36 mouse cellular contexts compared by ENCODE assay signal in genomic region chr16:46104491-46104890, GRCm38 (mm10). TPM values are rescaled to one million over a fixed set of nuclear protein-coding genes. Genes with fewer than 3 reads are reported as not detected.
DNase-seq lines count a peak whose midpoint lies in the region; ATAC-seq and TF ChIP-seq lines count a peak whose summit lies in the region.
"Had no signal": no experiment of that assay in that cellular context is flagged by ENCODE, and none has a peak within 500 bp of the region (broad histone marks: within the 10 kb centered on the region; RNA-seq: fewer than 3 reads in every experiment).

No protein-coding gene starts in this region.

- no peaks in the 10 kb centered on the region for H3K9me3 ChIP-seq in midbrain, embryonic 10.5 days (replicated peaks)
- H3K9me3 ChIP-seq in midbrain, postnatal 0 days (ENCODE audit: low read length): no peaks in the 10 kb centered on the region
- H3K9me3 ChIP-seq: embryonic facial prominence, embryonic 13.5 days; heart, embryonic 15.5 days; hindbrain, embryonic 13.5 days; kidney, embryonic 15.5 days; neural tube, embryonic 13.5 days had no signal

- H3K36me3 ChIP-seq in testis, adult 2 months (ENCODE audit: control insufficient read depth, insufficient read depth, low read length): no peaks in the 10 kb centered on the region
- H3K36me3 ChIP-seq in midbrain, embryonic 10.5 days: no peaks in the 10 kb centered on the region
- no peaks in the 10 kb centered on the region for H3K36me3 ChIP-seq in midbrain, postnatal 0 days (ENCODE audit: insufficient read depth, low read length)
- H3K36me3 ChIP-seq: embryonic facial prominence, embryonic 13.5 days; G1E; heart, embryonic 15.5 days; hindbrain, embryonic 13.5 days; kidney, embryonic 15.5 days; neural tube, embryonic 13.5 days had no signal

- H3K27me3 ChIP-seq in testis, adult 2 months (ENCODE audit: control insufficient read depth, insufficient read depth, low read length): no peaks in the 10 kb centered on the region
- H3K27me3 ChIP-seq in midbrain, embryonic 10.5 days (ENCODE audit: low read depth, poor library complexity, severe bottlenecking): no peaks in the 10 kb centered on the region
- H3K27me3 ChIP-seq in midbrain, postnatal 0 days (ENCODE audit: insufficient read depth, low read length): no peaks in the 10 kb centered on the region
- H3K27me3 ChIP-seq: embryonic facial prominence, embryonic 13.5 days; heart, embryonic 15.5 days; hindbrain, embryonic 13.5 days; kidney, embryonic 15.5 days; neural tube, embryonic 13.5 days had no signal

- no peak for TF ChIP-seq CTCF in testis, adult 2 months (IDR thresholded peaks at IDR 0.05; ENCODE audit: control insufficient read depth, insufficient read depth, insufficient replicate concordance, low read depth, low read length)
- no peak for TF ChIP-seq CTCF in midbrain, postnatal 0 days (IDR thresholded peaks at IDR 0.05)

- WGBS in midbrain, embryonic 10.5 days: 79% methylated on average over 9 of the region's 9 CpGs
- WGBS in midbrain, postnatal 0 days: 86% methylated on average over 9 of the region's 9 CpGs

- no peak overlapping the region for H3K4me2 ChIP-seq in midbrain, postnatal 0 days (ENCODE audit: low read depth, low read length, poor library complexity, severe bottlenecking)
- H3K4me2 ChIP-seq: embryonic facial prominence, embryonic 13.5 days; heart, embryonic 15.5 days; hindbrain, embryonic 13.5 days; kidney, embryonic 15.5 days; midbrain, embryonic 11.5 days; neural tube, embryonic 13.5 days had no signal

- no peak for TF ChIP-seq POLR2A in testis, adult 2 months (IDR thresholded peaks at IDR 0.05; ENCODE audit: control insufficient read depth, low read depth, low read length)

- DNase-seq in testis, postnatal 10 days (ENCODE audit: low spot score): no peak
- peak; percentile 60 to 66 for DNase-seq in thymus, postnatal 10 days (ENCODE audit: low spot score in 2 of 2)
- DNase-seq in midbrain, embryonic 10.5 days (ENCODE audit: low spot score): no peak
- no peak for DNase-seq in cerebellum, postnatal 10 days
- DNase-seq in midbrain, postnatal 0 days (ENCODE audit: low spot score): no peak
- DNase-seq: adrenal gland, postnatal 14 days; cerebellum, adult 11 months; cerebellum, adult 9-10 months; forebrain, postnatal 0 days; gastrocnemius, postnatal 10 days; heart, postnatal 4 days; kidney, adult 18-20 months; kidney, postnatal 25 days; liver; lung, adult 2 months; lung, postnatal 10 days; right cerebral cortex, postnatal 25 days had no signal

- no peak overlapping the region for H3K9ac ChIP-seq in midbrain, postnatal 0 days (replicated peaks; ENCODE audit: low read length, poor library complexity, severe bottlenecking)
- H3K9ac ChIP-seq: embryonic facial prominence, embryonic 13.5 days; forebrain, postnatal 0 days; heart, embryonic 15.5 days; hindbrain, embryonic 13.5 days; kidney, embryonic 15.5 days; liver, embryonic 14.5 days; neural tube, embryonic 13.5 days had no signal

- H3K27ac ChIP-seq in testis, adult 2 months (ENCODE audit: control insufficient read depth, insufficient read depth, low read depth, low read length): no peak overlapping the region
- H3K27ac ChIP-seq in midbrain, embryonic 10.5 days (replicated peaks): no peak overlapping the region
- H3K27ac ChIP-seq in midbrain, postnatal 0 days (ENCODE audit: low read depth, low read length): no peak overlapping the region
- H3K27ac ChIP-seq: embryonic facial prominence, embryonic 13.5 days; heart, embryonic 15.5 days; hindbrain, embryonic 13.5 days; kidney, embryonic 15.5 days; liver, embryonic 14.5 days; neural tube, embryonic 13.5 days had no signal

- peak; percentile 27; the same call in 1 of the 2 replicates for ATAC-seq in megakaryocyte, adult 5-6 weeks (ENCODE audit: poor library complexity, severe bottlenecking)
- no peak for ATAC-seq in midbrain, postnatal 0 days (ENCODE audit: low FRiP score)
- ATAC-seq: forebrain, postnatal 0 days; midbrain, embryonic 16.5 days; Patski had no signal

- peak overlapping the region; percentile 19 for H3K4me3 ChIP-seq in testis, adult 2 months (ENCODE audit: control insufficient read depth, low read depth, low read length)
- H3K4me3 ChIP-seq in midbrain, embryonic 10.5 days: no peak overlapping the region
- H3K4me3 ChIP-seq in midbrain, postnatal 0 days (ENCODE audit: low read depth, low read length): no peak overlapping the region
- H3K4me3 ChIP-seq: embryonic facial prominence, embryonic 13.5 days; heart, embryonic 15.5 days; hindbrain, embryonic 13.5 days; kidney, embryonic 15.5 days; myocyte; neural tube, embryonic 13.5 days had no signal

- H3K4me1 ChIP-seq in testis, adult 2 months (ENCODE audit: control insufficient read depth, insufficient read depth, low read length): peaks cover 10% of the 10 kb centered on the region
- 0 out of 2 replicates have a peak, but pooled peaks cover under 1% of the 10 kb centered on the region for H3K4me1 ChIP-seq in midbrain, embryonic 10.5 days
- no peaks in the 10 kb centered on the region for H3K4me1 ChIP-seq in midbrain, postnatal 0 days (ENCODE audit: insufficient read depth, low read length)
- H3K4me1 ChIP-seq: embryonic facial prominence, embryonic 13.5 days; heart, embryonic 15.5 days; hindbrain, embryonic 13.5 days; kidney, embryonic 15.5 days; neural tube, embryonic 13.5 days had no signal

RNA-seq across cellular contexts. Expression of gene Cd96, which starts 15.6 kb away (rescaled TPM):
- polyA plus RNA-seq in testis, adult 2 months (2012; rRNA removed): 7.6 and 8.8 TPM in 2 replicates
- 0.54 and 4.2 TPM in 2 replicates for total RNA-seq in megakaryocyte, adult 5-6 weeks (2015)
- 1.2 and 1.9 TPM in 2 replicates for total RNA-seq in megakaryocyte, adult 5-6 weeks (2017)
- polyA plus RNA-seq in midbrain, embryonic 10.5 days (2016; fragmentation: Nextera tagmentation; extraction: Ambion mirVana): not detected in 2 replicates
- not detected in 2 replicates for total RNA-seq in midbrain, postnatal 0 days (2014; rRNA removed)
- 0.11 and 0.17 TPM in 2 replicates for polyA plus RNA-seq in midbrain, postnatal 0 days (2015; fragmentation: Nextera tagmentation; extraction: Ambion mirVana)
- total RNA-seq: adrenal gland, postnatal 14 days; G1E; gastrocnemius, postnatal 10 days; heart, adult 8-10 months; heart, postnatal 4 days; layer of hippocampus, adult 18-20 months; layer of hippocampus, postnatal 10 days; left cerebral cortex, postnatal 14 days had no signal
- polyA plus RNA-seq: embryonic facial prominence, embryonic 13.5 days; forebrain, embryonic 11.5 days; forebrain, postnatal 0 days; G1E; kidney, embryonic 15.5 days; limb, embryonic 11.5 days; midbrain, embryonic 11.5 days; myocyte had no signal

RNA-seq across cellular contexts. Expression of gene Gm4737, which starts 50.4 kb away (rescaled TPM):
- 5.8 and 6.0 TPM in 2 replicates for polyA plus RNA-seq in testis, adult 2 months (2012; rRNA removed)
- total RNA-seq in megakaryocyte, adult 5-6 weeks (2015): 2.4 and 2.5 TPM in 2 replicates
- 3.2 and 3.6 TPM in 2 replicates for total RNA-seq in megakaryocyte, adult 5-6 weeks (2017)
- 4.7 and 5.1 TPM in 2 replicates for polyA plus RNA-seq in midbrain, embryonic 10.5 days (2016; fragmentation: Nextera tagmentation; extraction: Ambion mirVana)
- 4.7 and 4.8 TPM in 2 replicates for total RNA-seq in midbrain, postnatal 0 days (2014; rRNA removed)
- 0.52 and 2.8 TPM in 2 replicates for polyA plus RNA-seq in midbrain, postnatal 0 days (2015; fragmentation: Nextera tagmentation; extraction: Ambion mirVana)

Comparison
In these comparisons a context has a peak if more than half of its experiments do, and no peak if none do; other contexts are left out.
1. DNase-seq: peak in thymus, postnatal 10 days (2 of 2); none in testis, postnatal 10 days (single experiment), midbrain, embryonic 10.5 days (single experiment), cerebellum, postnatal 10 days (0 of 2) and midbrain, postnatal 0 days (single experiment).